Mouse (Mus musculus) liver, embryonic 14.5 days (tissue): Measurements from ENCODE around the gene Stk4.

Source experiments
- CTCF ChIP-seq: IDR thresholded peaks from 2 replicates; pipeline ENCODE4 v1.5.1; 2016; ENCODE audit warnings: antibody characterized with exemption, low read depth, control low read depth
- EP300 ChIP-seq: IDR thresholded peaks from 2 replicates; pipeline ENCODE4 v1.6.1; 2016; ENCODE audit warnings: antibody characterized with exemption, low read depth

DNA sequence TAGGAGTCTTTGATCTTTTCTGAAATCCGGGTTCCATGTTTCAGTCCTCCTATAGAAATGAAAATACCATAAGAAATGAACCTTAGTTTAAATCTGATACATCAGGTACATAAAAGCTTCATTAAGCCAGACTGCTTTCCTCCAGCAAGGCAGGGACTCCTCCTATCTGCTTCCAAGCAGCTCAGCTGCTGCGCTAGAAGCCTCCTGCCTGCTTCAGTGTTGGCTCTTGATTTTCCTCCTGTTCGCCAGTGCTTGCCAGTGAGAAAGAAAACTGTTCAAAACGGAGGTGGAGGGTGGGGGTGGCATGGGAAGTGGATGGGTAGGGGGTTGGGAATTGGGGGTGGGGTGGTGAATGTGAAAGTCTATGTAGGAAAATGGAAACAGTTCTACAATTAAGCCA, 19.4 kb downstream of the Stk4 start:
- TF ChIP-seq CTCF (no peak), EP300 (no peak)
